Mouse (Mus musculus): ENCODE data around the gene Cldn12. TPM values are rescaled to one million over a fixed set of nuclear protein-coding genes. Genes with fewer than 3 reads are reported as not detected.

Gene Cldn12
- polyA plus RNA-seq, 1 experiment, result not detected

- no peaks in the 10 kb centered on the region for H3K9me3 ChIP-seq (ENCODE audit: control insufficient read depth, low read length)
- H3K4me3 ChIP-seq (replicated peaks), result no peak within 1 kb of the TSS
- no peaks in the 10 kb centered on the region for H3K27me3 ChIP-seq (ENCODE audit: control insufficient read depth)
- no peaks in the 10 kb centered on the region for H3K36me3 ChIP-seq (ENCODE audit: control insufficient read depth)
- no peaks in the 10 kb centered on the region for H3K4me1 ChIP-seq (ENCODE audit: control insufficient read depth)
- TF ChIP-seq TAL1 (IDR thresholded peaks at IDR 0.05; ENCODE audit: low read length) (no peak), GATA1 (IDR thresholded peaks at IDR 0.05; ENCODE audit: low read length) (no peak)
Observed at GRCm38 (mm10) chr5:5479043-5479442, 35.7 kb downstream of the Cldn12 start, which contains the start of gene 1700015F17Rik. 1700015F17Rik (minus strand) TSS chr5:5479143.

DNA sequence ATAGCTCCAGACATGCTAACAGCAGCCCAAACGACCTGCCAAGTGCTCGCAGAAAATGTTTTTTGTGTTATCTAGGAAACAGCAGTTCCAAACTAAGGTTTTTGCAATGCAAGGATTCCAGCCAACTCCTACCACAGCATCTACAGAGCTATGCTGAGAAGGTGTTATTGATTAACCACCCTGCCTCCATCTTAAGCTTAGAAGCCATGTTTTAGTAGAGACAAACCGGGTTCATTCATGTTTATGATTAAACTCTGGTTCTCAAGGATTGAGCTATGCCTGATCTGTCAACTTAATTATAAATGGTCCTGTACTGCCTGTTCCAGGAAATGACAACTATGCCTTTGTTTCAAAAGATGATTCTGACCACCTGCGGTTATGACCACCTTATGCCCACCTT lies 38.6 kb downstream of the Cldn12 start:
- TF ChIP-seq TAL1 (IDR thresholded peaks at IDR 0.05; ENCODE audit: low read length) (no peak), GATA1 (IDR thresholded peaks at IDR 0.05; ENCODE audit: low read length) (no peak)
- Histone ChIP-seq H3K4me3 (replicated peaks) (no peak overlapping the region), H3K27me3 (ENCODE audit: control insufficient read depth) (no peaks in the 10 kb centered on the region), H3K4me1 (ENCODE audit: control insufficient read depth) (no peaks in the 10 kb centered on the region), H3K9me3 (ENCODE audit: control insufficient read depth, low read length) (no peaks in the 10 kb centered on the region), H3K36me3 (ENCODE audit: control insufficient read depth) (no peaks in the 10 kb centered on the region)

GRCm38 (mm10) chr5:5465256-5465655 lies 49.5 kb downstream of the Cldn12 start:
- no peak for TF ChIP-seq GATA1 (IDR thresholded peaks at IDR 0.05; ENCODE audit: low read length)
- no peak for TF ChIP-seq TAL1 (IDR thresholded peaks at IDR 0.05; ENCODE audit: low read length)
- H3K27me3 ChIP-seq (ENCODE audit: control insufficient read depth), result no peaks in the 10 kb centered on the region
- H3K9me3 ChIP-seq (ENCODE audit: control insufficient read depth, low read length), result no peaks in the 10 kb centered on the region
- no peak overlapping the region for H3K4me3 ChIP-seq (replicated peaks)
- H3K4me1 ChIP-seq (ENCODE audit: control insufficient read depth), result no peaks in the 10 kb centered on the region
- no peaks in the 10 kb centered on the region for H3K36me3 ChIP-seq (ENCODE audit: control insufficient read depth)

Other genes starting within 250 kb of the Cldn12 start
- gene Cdk14, start 94.6 kb downstream of the Cldn12 start, polyA plus RNA-seq (2012), result not detected in 2 replicates
- gene 1700015F17Rik, start 35.8 kb downstream of the Cldn12 start, polyA plus RNA-seq (2012), result not detected in 2 replicates
- 0.02 and 0.03 TPM in 2 replicates for gene Gtpbp10, start 44.6 kb upstream of the Cldn12 start, polyA plus RNA-seq (2012)
- gene Gm8773, start 58.8 kb upstream of the Cldn12 start, polyA plus RNA-seq (2012), result not detected in 2 replicates
- gene Cfap69, start 149.3 kb upstream of the Cldn12 start, polyA plus RNA-seq (2012), result 0.01 TPM in 1 of 2 replicates, not detected in the other
- gene Steap2, start 179.6 kb upstream of the Cldn12 start, polyA plus RNA-seq (2012), result 0.01 TPM in 1 of 2 replicates, not detected in the other
- gene Steap1, start 234.4 kb upstream of the Cldn12 start, polyA plus RNA-seq (2012), result not detected in 2 replicates

Measured in erythroblast, embryonic 14.5 days (primary cell).